Mouse (Mus musculus) cortical plate, adult 2 months (tissue): ENCODE measurements at regions not wholly inside any gene's neighbourhood (a gene's known extent, or its start where the extent isn't known, plus 50 kb on each side); places are given as distances from the start of the nearest gene placed in this dataset.

Experiments
- CTCF ChIP-seq: fragments of 200-500 bp; IDR thresholded peaks from 2 replicates; pipeline ENCODE4 v1.5.1; 2011; ENCODE audit warnings: mild to moderate bottlenecking, control low read depth, low read length; ENCODE audit not compliant: insufficient read depth; ENCODE audit errors: extremely low read depth
- POLR2A ChIP-seq: fragments of 200-500 bp; IDR thresholded peaks from 2 replicates; pipeline ENCODE4 v1.6.1; 2011; ENCODE audit warnings: mild to moderate bottlenecking, low read length, control low read depth; ENCODE audit not compliant: insufficient read depth; ENCODE audit errors: extremely low read depth

DNA sequence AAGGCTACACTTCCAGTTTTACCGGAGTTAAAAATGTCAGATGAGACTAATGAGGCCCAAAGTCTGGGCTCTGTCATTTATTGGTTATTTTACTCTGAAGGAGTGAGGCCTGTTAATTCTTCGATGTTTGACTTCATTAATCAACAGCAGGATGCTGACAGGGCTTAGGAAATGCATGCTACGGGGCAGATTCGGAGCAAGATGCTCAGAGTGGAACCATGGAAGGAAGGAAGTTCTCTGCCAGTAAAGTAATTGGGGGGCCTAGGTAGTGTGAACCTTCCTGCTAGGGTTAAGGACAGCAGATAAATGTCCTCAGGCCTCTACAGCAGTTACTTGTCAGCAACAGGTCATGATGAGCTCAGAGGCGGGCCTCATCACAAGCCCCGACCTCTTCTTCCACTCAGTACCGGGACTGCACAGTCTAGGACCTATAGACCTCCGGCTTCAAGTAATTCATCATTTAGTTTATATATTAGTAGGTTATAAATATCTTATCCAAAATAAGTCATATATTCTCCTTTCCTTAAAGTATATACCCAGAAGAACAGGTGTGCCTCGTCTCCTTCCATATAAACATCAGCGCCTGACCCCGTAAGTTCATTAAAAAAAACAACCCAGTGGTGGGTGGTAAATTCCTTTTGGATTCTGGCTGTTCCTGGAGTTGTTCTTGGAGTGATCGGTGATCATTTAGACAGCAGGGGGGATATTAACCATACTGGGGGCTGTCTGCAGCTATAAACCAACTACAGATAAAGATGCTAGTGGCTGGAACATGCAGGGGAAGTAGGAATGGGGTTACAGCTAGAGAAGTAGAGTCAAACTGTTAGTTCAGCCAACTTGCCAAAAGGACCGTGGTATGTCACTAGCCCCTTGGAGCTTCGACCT, 124.9 kb upstream of the Egflam start:
- TF ChIP-seq CTCF = no peak
- TF ChIP-seq POLR2A = no peak
